Mouse (Mus musculus) adrenal gland, postnatal 14 days (tissue): ENCODE data around the gene H2-DMb2. TPM values are rescaled to one million over a fixed set of nuclear protein-coding genes. Genes with fewer than 3 reads are reported as not detected.

Source experiments
- DNase-seq: peaks from one replicate; pipeline ENCODE4 v3.0.0; 2021; ENCODE audit warnings: mixed read lengths
- total RNA-seq: library from RNA; stranded (reverse); gene quantifications from 2 replicates; pipeline ENCODE4 v1.2.3, GENCODE M21; 2021

Gene H2-DMb2
- total RNA-seq, 1 experiment from 2014 or later = 2.7 TPM

- DNase-seq = peak; percentile 65
Observed at GRCm38 (mm10) chr17:34118113-34118872, 24.8 kb upstream of the H2-DMb2 start.

- DNase-seq = no peak
Observed at GRCm38 (mm10) chr17:34118873-34119248, 24.2 kb upstream of the H2-DMb2 start.

- peak; percentile 99 for DNase-seq
Observed at GRCm38 (mm10) chr17:34119249-34120179, 23.6 kb upstream of the H2-DMb2 start, which contains the start of gene H2-DMa. Gene H2-DMa, plus strand, starts transcription at chr17:34119541.

- peak; percentile 96 for DNase-seq
Observed at GRCm38 (mm10) chr17:34120180-34120723, 22.9 kb upstream of the H2-DMb2 start.

- peak; percentile 91 for DNase-seq
Observed at GRCm38 (mm10) chr17:34120814-34121171, 22.3 kb upstream of the H2-DMb2 start.

GRCm38 (mm10) chr17:34121172-34121878 is 21.8 kb upstream of the H2-DMb2 start:
- peak; percentile 95 for DNase-seq

- DNase-seq = peak; percentile 84
Observed at GRCm38 (mm10) chr17:34121879-34122187, 21.3 kb upstream of the H2-DMb2 start.

- peak; percentile 99 for DNase-seq
Observed at GRCm38 (mm10) chr17:34122188-34122984, 20.7 kb upstream of the H2-DMb2 start, which contains the start of gene Brd2. Gene Brd2, minus strand, starts transcription at chr17:34122634.

GRCm38 (mm10) chr17:34123111-34123510 is 20.0 kb upstream of the H2-DMb2 start:
- DNase-seq = no peak

GRCm38 (mm10) chr17:34123518-34123917 is 19.6 kb upstream of the H2-DMb2 start:
- DNase-seq = no peak

GRCm38 (mm10) chr17:34124649-34125048 is 18.5 kb upstream of the H2-DMb2 start:
- DNase-seq = no peak

GRCm38 (mm10) chr17:34126826-34127420 is 16.2 kb upstream of the H2-DMb2 start:
- DNase-seq = no peak

- peak; percentile 65 for DNase-seq
Observed at GRCm38 (mm10) chr17:34127475-34127874, 15.6 kb upstream of the H2-DMb2 start.

- no peak for DNase-seq
Observed at GRCm38 (mm10) chr17:34128264-34128937, 14.7 kb upstream of the H2-DMb2 start.

- DNase-seq = no peak
Observed at GRCm38 (mm10) chr17:34128944-34129791, 13.9 kb upstream of the H2-DMb2 start.

GRCm38 (mm10) chr17:34130073-34130947 is 12.8 kb upstream of the H2-DMb2 start:
- DNase-seq = no peak

- no peak for DNase-seq
Observed at GRCm38 (mm10) chr17:34131911-34132310, 11.2 kb upstream of the H2-DMb2 start.

GRCm38 (mm10) chr17:34133289-34133688 is 9.8 kb upstream of the H2-DMb2 start:
- DNase-seq = no peak
